Mouse (Mus musculus) kidney, adult 11 months (tissue): ENCODE data around the gene Cox7b.
"Not testable (repeated sequence)": the region's sequence is repeated elsewhere in the genome, so short reads cannot be mapped to it uniquely, and the experiment has no call there.

ENCODE experiments used
- DNase-seq: peaks from one replicate; pipeline ENCODE4 v3.0.0; 2022

Gene Cox7b

GRCm38 (mm10) chrX:106015571-106016322, at the start of gene Cox7b:
Cox7b (plus strand) TSS chrX:106015700.
- peak; percentile 77 for DNase-seq

DNA sequence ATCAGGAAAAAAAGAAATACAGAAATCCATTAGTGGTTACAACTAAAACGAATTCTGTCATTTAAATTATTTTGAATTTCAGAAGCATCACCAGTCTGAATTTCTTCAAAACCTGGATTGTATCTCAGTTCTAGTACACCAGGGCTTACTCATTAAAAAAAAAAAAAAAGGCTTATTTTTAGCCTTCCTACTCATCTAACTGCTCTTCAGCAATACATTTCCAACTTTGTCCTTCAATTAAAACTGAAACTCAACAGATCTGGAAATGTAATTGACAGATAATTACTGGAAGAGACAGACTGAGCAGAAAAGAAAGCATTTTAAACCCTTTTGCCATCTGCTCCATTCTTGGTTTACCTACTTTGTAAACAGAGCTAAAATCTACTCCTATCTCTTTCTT, 13.9 kb upstream of the Cox7b start:
- DNase-seq, result no peak

DNA sequence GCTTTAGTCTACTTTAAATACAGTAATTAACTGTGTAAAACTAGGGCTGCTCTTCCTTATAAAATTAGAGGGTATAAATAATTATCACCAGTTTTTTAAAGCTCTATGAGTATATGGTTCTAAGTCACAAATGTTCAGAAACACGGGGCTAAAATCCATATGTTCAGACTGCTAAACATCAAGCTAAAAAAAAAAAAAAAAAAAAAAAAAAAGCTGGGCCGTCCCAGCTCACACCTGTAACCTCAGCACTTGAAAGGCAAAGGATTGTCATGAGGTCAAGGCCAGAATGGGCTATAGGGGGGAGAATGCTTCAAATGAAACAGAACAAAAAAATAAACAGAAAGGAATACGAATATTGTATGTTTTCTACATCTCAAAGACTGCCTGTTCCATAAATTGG, 4.7 kb upstream of the Cox7b start:
- no peak for DNase-seq

DNA sequence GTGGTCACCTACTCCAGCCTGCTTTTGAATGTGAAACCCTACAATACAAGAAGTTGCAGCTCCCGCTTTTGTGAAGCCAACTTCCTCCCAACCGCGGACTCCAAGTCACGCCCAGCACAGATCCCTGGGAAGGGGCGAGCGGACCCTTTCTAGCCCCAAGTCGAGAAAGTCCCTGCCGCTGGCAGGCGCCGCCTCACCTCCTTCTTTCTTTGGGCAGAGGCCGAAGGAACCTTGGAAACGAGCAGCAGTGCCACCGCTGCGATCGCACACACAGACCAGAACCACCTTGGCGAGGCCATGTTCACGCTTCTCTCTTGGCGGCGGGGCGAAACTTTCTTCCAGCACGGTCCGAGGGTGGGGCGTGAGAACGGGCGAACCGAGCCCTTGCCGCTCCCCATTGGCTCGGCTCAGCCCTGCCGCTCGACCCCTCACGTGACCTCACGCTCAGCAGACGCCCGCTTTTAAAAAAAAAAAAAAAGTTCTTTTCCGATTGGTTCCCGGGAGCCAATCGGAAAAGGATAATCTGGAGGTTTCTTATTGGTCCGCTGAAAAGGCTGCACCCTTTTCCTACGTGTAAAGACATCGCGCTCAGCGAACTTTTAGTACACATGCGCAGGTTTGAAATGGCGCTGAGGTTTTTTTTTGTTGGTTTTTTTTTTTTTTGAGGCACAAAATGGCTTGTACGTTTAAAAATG, 3.9 kb upstream of the Cox7b start, which contains the start of gene Magt1:
TSS of gene Magt1 (minus strand) at position 442 of the 695 bp plus-strand sequence.
- DNase-seq, result peak; percentile 88

- no peak for DNase-seq
Measured at GRCm38 (mm10) chrX:106012559-106012958, 2.9 kb upstream of the Cox7b start.

DNA sequence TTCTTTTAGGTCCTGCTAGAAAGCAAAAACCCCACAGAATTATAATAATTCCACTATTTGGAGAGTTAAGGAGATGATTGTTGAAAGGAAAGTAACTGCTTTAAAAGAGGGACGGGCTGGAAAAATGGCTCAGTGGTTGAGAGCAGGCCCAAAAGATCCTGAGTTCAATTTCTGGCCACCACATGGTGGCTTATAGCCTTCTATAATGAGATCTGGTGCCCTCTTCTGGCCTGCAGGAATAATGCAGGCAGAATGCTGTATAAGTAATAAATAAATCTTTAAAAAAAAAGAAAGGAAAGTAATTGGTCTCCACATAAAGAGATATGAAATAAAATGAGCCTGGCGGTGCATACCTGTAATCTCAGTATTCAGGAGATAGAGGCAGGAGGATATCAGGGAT, 2.3 kb upstream of the Cox7b start:
- DNase-seq, result peak; percentile 33

DNA sequence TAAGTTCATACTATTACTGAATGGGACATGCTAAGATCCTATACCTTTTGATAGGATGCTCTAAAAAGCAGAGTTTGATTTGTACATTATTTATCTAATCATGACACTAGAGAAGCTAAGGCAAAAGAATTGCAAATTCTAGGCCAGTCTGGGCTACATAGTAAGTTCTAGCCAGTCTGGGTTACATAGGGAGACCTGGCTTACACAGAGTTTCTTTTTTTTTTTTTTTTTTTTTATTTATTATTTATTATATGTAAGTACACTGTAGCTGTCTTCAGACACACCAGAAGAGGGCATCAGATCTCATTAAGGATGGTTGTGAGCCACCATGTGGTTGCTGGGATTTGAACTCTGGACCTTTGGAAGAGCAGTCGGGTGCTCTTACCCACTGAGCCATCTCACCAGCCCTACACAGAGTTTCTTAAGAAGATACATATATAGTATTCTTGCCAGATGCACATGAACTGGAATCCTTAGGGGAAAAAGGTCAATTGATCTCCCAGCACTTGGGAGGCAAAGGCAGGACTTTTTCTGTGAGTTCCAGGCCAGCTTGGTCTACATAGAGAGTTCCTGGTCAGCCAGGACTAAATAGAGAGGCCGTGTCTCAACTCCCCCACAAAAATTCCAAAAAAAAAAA, 641 bp upstream of the Cox7b start:
- DNase-seq, result not testable (repeated sequence)

GRCm38 (mm10) chrX:106017102-106017501, 1.6 kb downstream of the Cox7b start:
- no peak for DNase-seq

DNA sequence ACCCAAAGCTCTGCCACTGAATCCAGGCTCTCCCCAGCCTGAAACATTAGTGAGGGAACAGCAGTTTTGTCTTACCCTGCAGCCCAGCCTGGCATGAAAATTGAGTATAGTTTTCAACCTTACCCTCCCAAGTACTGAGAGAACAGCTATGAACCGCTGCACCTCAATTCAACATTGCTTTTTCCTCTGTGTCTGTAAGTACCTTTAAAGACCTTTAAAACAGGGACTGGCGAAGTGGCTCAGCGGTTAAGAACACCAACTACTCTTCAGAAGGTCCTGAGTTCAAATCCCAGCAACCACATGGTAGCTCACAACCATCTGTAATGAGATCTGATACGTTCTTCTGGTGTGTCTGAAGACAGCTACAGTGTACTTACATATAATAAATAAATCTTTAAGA, 2.0 kb downstream of the Cox7b start:
- no peak for DNase-seq

DNA sequence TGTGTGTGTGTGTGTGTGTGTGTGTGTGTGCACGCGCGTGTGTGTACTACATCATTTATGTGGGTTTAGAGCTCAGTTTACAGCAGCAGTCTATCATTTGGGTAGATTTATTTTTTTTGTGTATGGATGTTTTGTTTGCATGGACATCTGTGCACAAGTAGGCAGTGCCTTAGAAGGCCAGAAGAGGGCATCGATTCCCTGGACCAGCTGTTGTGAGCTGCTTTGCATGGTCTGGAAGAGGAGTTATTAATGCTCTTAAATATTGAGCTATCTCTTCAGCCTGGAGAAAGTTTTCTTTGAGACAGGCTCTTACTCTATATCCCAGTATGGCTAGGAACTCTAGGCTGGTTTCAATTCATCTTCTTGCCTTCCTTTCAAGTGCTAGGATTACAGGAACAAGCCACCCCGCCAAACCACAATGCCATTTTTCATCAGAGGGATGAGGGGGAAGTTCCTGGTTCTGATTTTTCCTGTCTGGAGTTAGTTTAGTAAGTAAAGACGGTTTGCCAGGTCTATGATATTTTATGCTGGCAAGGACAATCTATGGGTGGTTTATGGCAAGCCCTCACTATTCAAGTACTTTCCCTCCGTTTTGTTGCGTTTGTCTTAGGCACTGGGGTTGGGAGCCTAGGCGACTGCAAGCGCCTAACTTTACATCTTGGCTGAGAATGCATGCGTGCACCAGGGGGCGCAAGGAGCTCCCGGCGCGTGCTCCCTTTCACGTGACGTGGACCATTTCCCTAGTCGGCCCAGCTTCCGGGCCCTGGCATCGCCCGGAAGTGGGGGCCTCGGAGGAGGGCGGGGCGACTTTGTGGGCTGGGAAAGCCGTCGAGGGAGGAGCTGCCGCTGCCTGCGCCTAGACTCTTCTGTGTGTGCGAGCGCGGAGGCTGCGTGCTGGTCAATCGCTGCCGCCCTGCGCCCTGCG, 11.2 kb downstream of the Cox7b start, which contains the start of gene Atp7a:
TSS of gene Atp7a (plus strand) at position 859 of the 925 bp plus-strand sequence.
- peak; percentile 88 for DNase-seq

- DNase-seq, result no peak
Measured at GRCm38 (mm10) chrX:106027343-106027674, 11.8 kb downstream of the Cox7b start.

- DNase-seq, result no peak
Measured at GRCm38 (mm10) chrX:106030176-106030575, 14.7 kb downstream of the Cox7b start.

- no peak for DNase-seq
Measured at GRCm38 (mm10) chrX:106031124-106031523, 15.6 kb downstream of the Cox7b start.

DNA sequence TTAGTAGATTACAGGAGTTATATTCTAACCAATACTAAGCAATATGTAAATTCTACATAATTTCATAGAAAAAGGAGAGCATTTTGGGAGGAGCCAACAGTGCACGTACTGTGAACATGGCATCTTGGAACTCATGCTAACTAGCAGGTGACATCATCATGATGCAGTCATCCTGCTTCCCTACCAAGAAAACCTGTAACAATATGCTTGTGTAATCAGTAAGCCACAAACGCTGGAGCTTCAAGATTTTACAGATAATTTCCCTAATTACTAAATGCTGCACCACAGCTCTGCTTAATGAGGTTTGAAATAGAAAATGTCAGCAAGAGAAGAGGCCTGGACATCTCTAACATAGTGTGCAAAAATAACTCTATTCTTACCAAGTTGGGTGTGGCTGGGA, 20.2 kb downstream of the Cox7b start:
- no peak for DNase-seq

GRCm38 (mm10) chrX:106037185-106037752, 21.8 kb downstream of the Cox7b start:
- DNase-seq, result no peak

DNA sequence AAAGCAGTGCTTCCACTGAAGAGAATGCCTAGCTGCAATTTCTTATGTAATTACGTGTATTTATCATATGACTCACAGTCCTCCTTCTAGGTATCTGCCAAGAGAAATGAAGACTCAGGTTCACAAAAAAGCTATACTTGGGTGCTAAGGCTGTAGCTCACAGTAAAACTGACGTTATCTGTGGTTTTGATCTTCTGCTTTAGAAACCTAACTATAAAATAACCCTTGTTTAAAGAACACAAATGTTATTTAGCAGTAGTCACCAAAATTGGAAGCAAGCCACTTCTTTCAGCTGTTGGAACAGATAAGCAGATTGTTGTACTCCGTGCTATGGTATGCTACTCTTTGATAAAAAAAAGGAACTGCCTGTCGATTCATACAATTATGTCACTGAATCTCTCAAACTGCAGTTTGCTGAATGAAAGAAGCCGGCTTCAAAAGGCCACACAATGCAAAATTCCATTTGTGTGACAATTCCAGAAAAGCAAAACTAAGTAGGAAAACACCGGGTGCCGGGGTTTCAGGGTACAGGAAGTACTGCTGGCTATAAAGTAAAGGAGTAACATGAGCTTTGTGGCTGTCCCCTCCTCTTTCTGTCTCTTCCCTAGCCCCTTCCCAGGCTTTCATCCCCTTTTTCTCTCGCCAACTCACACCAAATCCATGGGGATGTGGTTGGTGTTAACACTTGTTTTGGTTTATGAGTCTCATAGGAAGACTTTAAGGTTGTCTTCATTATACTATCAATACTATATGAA, 28.5 kb downstream of the Cox7b start:
- no peak for DNase-seq

DNA sequence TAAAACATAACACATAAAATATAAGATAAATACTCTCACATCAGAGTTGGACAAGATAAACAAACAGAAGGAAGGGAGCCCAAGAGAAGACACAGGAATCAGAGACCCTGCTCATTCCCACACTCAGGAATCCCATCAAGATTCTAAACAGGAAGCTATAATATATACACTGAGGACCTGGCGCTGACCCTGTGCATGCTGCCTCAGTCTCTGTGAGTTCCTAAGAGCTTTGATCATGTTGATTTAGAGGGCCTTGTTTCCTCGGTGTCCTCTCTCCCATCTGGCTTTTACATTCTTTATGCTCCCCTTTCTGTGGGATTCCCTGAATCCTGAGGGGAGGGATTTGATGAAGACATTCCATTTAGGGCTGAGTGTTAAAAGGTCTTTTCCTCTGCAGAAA, 30.0 kb downstream of the Cox7b start:
- no peak for DNase-seq

DNA sequence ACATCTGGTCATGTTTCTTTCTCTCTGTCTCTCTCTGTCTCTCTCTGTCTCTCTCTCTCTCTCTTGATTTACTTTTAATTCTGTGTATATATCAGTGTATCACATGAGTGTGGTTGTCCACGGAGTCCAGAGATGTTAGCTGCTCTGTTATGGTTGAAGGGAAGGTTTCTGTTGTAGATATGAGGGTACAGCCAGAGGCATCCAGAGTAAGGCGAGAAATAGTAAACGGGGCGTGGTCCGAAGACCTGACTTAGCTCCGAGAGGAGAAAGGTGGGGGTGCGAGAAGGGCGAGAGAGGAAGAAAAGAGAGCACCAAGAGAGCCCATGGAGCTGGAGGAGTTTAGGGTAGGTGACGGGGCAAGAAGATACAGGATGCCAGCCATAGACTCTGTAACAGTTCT, 30.4 kb downstream of the Cox7b start:
- DNase-seq, result no peak

GRCm38 (mm10) chrX:106048191-106048590, 32.7 kb downstream of the Cox7b start:
- no peak for DNase-seq
